Mouse (Mus musculus): ENCODE data around the gene Pcca.

DNA sequence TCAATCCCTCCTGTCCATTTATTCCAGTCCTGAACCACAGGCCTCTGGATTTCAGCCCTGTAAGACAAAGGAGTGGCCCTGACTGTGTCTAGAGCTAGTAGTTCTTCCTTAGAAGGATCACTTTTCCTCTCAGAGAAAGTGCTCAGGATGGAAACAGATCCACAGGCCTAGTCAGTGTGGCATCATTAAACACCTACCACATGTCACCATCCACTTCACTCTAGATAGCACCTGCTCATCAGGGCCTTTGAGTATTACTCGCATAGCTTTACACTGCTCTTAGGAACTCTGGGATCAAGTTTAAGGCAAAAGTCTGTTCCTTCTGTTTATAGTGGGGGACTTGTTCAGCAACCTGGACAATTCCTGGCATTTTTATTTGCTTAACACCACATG lies 354.4 kb downstream of the Pcca start:
- TF ChIP-seq POLR2A (IDR thresholded peaks at IDR 0.05; ENCODE audit: low read depth, low read length) (no peak), CTCF (IDR thresholded peaks at IDR 0.05; ENCODE audit: extremely low read depth, insufficient read depth, insufficient read length, insufficient replicate concordance) (no peak)
